Mouse (Mus musculus) activated CD4-positive, CD25-positive, alpha-beta regulatory T cell, adult 9 weeks (primary cell): ENCODE measurements around the gene Gm14525. TPM values are rescaled to one million over a fixed set of nuclear protein-coding genes. Genes with fewer than 3 reads are reported as not detected.

Source experiments
- polyA plus RNA-seq: library from polyadenylated mRNA; unstranded; fragments of 100-300 nt; shearing (Covaris generic); gene quantifications from one replicate; pipeline ENCODE4 v1.2.1, GENCODE M21; 2017

Gm14525 gene
- not detected for polyA plus RNA-seq

DNA sequence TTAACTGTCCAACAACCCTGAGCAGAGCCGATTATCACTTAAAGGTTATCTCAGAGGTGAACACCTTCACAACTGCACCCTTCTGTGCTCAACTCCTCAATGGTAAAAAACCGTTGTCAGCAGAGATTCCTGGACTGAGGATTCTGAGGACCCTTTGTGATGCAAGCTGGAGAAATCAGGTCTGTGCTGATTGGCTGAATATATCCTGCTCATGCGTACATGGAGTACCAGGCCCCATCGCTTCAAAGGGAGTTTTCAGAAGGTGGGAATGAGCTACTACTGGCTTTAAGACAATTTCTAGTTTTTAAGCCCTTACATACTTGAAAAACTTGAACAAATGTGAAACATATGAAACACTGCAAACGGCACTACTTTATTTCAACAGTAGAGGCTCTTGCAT, at the start of gene Gm14525:
TSS of gene Gm14525 (minus strand) at position 101 of the 400 bp plus-strand sequence.

Other genes with a start within 250 kb of the Gm14525 start
- gene Slx, start 157.1 kb downstream of the Gm14525 start, polyA plus RNA-seq, result not detected
- gene Gm6121, start 233.1 kb upstream of the Gm14525 start, polyA plus RNA-seq, result not detected